13 mouse cellular contexts compared by ENCODE assay signal in the genomic region with DNA sequence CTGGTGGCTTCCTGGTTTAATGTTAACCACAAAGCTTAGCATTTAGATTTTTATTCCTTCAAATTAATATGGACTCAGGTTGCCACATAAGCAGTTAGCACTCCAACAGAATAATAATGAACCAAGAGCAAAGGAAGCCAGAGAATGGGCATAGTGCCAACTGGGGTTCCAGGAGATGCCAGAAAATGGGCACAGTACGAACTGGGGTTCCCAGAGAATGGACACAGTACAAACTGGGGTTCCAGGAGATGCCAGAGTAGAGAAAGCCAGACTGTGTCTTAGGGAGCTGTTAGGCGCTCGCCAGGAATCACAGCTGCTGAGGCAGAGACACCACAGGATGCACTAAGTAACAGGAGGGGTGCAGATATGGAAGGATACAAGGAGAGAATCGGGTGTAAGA.
A peak's percentile ranks its signal among the peaks of the same experiment; 100 is the strongest.
DNase-seq lines count a peak whose midpoint lies in the region; ATAC-seq lines count a peak whose summit lies in the region.
"Had no signal": no experiment of that assay in that cellular context is flagged by ENCODE, and none has a peak within 500 bp of the region (broad histone marks: within the 10 kb centered on the region; RNA-seq: fewer than 3 reads in every experiment).

No protein-coding gene starts in this region.

- peaks cover 17% of the 10 kb centered on the region for H3K4me1 ChIP-seq in hindbrain, embryonic 15.5 days (replicated peaks)
- no peaks in the 10 kb centered on the region for H3K4me1 ChIP-seq in hindbrain, embryonic 10.5 days (replicated peaks)
- peaks cover 9% of the 10 kb centered on the region; the same call in 1 of the 2 replicates for H3K4me1 ChIP-seq in neural tube, embryonic 15.5 days
- peaks cover 3% of the 10 kb centered on the region; the same call in 1 of the 2 replicates for H3K4me1 ChIP-seq in midbrain, embryonic 16.5 days (ENCODE audit: control insufficient read depth, insufficient read depth, low read length)
- H3K4me1 ChIP-seq: kidney, embryonic 15.5 days had no signal

- 0 out of 2 replicates have a peak, but pooled peaks cover 4% of the 10 kb centered on the region for H3K36me3 ChIP-seq in hindbrain, embryonic 15.5 days
- peaks cover 26% of the 10 kb centered on the region for H3K36me3 ChIP-seq in hindbrain, embryonic 10.5 days
- no peaks in the 10 kb centered on the region for H3K36me3 ChIP-seq in neural tube, embryonic 15.5 days
- peaks cover 5% of the 10 kb centered on the region; the same call in 1 of the 2 replicates for H3K36me3 ChIP-seq in midbrain, embryonic 16.5 days (ENCODE audit: control insufficient read depth, insufficient read depth, low read length)

- no peak for DNase-seq in hindbrain, embryonic 10.5 days (ENCODE audit: low spot score)
- no peak for DNase-seq in neural tube, embryonic 10.5 days (ENCODE audit: extremely low spot score, low spot score)
- DNase-seq in cerebellum, adult 9-11 months: peak; percentile 67
- no peak for DNase-seq in ovary, postnatal 14 days (ENCODE audit: low spot score)
- no peak for DNase-seq in frontal cortex, postnatal 14 days (ENCODE audit: low spot score in 2 of 2)
- DNase-seq: gastrocnemius, postnatal 14 days; lung, adult 2 months; right cerebral cortex, adult 18-20 months had no signal

- no peak overlapping the region for H3K9ac ChIP-seq in hindbrain, embryonic 15.5 days
- no peak overlapping the region for H3K9ac ChIP-seq in neural tube, embryonic 15.5 days (replicated peaks)
- H3K9ac ChIP-seq in midbrain, embryonic 16.5 days (ENCODE audit: low read depth, low read length): no peak overlapping the region
- H3K9ac ChIP-seq: kidney, embryonic 15.5 days had no signal

- H3K27me3 ChIP-seq in hindbrain, embryonic 15.5 days: no peaks in the 10 kb centered on the region
- no peaks in the 10 kb centered on the region for H3K27me3 ChIP-seq in hindbrain, embryonic 10.5 days (ENCODE audit: insufficient read depth, poor library complexity, severe bottlenecking)
- no peaks in the 10 kb centered on the region for H3K27me3 ChIP-seq in neural tube, embryonic 15.5 days (replicated peaks)
- no peaks in the 10 kb centered on the region for H3K27me3 ChIP-seq in midbrain, embryonic 16.5 days (ENCODE audit: control insufficient read depth, insufficient read depth, low read depth, low read length)
- H3K27me3 ChIP-seq: kidney, embryonic 15.5 days had no signal

- no peak overlapping the region for H3K4me3 ChIP-seq in hindbrain, embryonic 15.5 days
- H3K4me3 ChIP-seq in hindbrain, embryonic 10.5 days: no peak overlapping the region
- no peak overlapping the region for H3K4me3 ChIP-seq in neural tube, embryonic 15.5 days (replicated peaks)
- H3K4me3 ChIP-seq in midbrain, embryonic 16.5 days (ENCODE audit: low read depth, low read length): no peak overlapping the region
- H3K4me3 ChIP-seq: heart, embryonic 10.5 days; kidney, embryonic 15.5 days had no signal

- H3K9me3 ChIP-seq in hindbrain, embryonic 15.5 days: no peaks in the 10 kb centered on the region
- no peaks in the 10 kb centered on the region for H3K9me3 ChIP-seq in hindbrain, embryonic 10.5 days
- H3K9me3 ChIP-seq in neural tube, embryonic 15.5 days (replicated peaks): no peaks in the 10 kb centered on the region
- no peaks in the 10 kb centered on the region for H3K9me3 ChIP-seq in midbrain, embryonic 16.5 days (replicated peaks; ENCODE audit: control insufficient read depth, low read length, poor library complexity, severe bottlenecking)
- H3K9me3 ChIP-seq: heart, embryonic 10.5 days; kidney, embryonic 15.5 days had no signal

- no peak overlapping the region for H3K4me2 ChIP-seq in hindbrain, embryonic 15.5 days
- H3K4me2 ChIP-seq in neural tube, embryonic 15.5 days: no peak overlapping the region
- H3K4me2 ChIP-seq in midbrain, embryonic 16.5 days (ENCODE audit: low read length): no peak overlapping the region
- H3K4me2 ChIP-seq: kidney, embryonic 15.5 days had no signal

- H3K27ac ChIP-seq in hindbrain, embryonic 15.5 days (replicated peaks): peak overlapping the region; percentile 25; the same call in 1 of the 2 replicates
- H3K27ac ChIP-seq in hindbrain, embryonic 10.5 days: no peak overlapping the region
- H3K27ac ChIP-seq in neural tube, embryonic 15.5 days (replicated peaks): 0 out of 2 replicates have a peak overlapping the region, but pooled peaks have one; percentile 33
- H3K27ac ChIP-seq in midbrain, embryonic 16.5 days (ENCODE audit: low read length): 0 out of 2 replicates have a peak overlapping the region, but pooled peaks have one; percentile 44
- H3K27ac ChIP-seq: heart, embryonic 10.5 days; kidney, embryonic 15.5 days had no signal

- 68% methylated on average over 4 of the region's 4 CpGs for WGBS in hindbrain, embryonic 15.5 days
- WGBS in hindbrain, embryonic 10.5 days: 86% methylated on average over 4 of the region's 4 CpGs
- 76% methylated on average over 4 of the region's 4 CpGs for WGBS in neural tube, embryonic 15.5 days
- 77% methylated on average over 4 of the region's 4 CpGs for WGBS in midbrain, embryonic 16.5 days

- no peak for ATAC-seq in hindbrain, embryonic 15.5 days (ENCODE audit: low FRiP score, low read depth)
- ATAC-seq in neural tube, embryonic 15.5 days (ENCODE audit: low FRiP score): no peak
- ATAC-seq in midbrain, embryonic 16.5 days: no peak
